Mouse (Mus musculus): ENCODE data around the gene E130218I03Rik.

DNA sequence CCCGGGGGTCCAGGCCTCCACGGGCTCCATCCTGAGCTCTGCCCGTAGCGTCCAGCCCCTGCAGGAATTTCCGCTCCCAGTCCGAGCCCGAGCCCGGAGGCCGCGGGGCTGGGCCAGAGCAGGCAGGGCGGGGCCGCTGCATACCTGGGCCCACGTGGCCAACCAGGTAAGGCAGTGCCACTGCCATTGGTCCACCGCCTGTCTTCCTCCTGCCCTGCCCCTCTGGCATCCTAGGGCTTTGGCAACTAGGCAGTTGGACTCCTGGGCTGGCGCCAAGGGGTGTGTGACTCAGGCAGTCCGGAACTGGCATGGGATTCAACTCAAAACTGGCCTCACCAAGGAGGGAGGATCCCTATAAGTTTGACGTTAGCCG, 5.2 kb upstream of the E130218I03Rik start, which contains the start of gene Cnksr1:
- TF ChIP-seq POLR2A (IDR thresholded peaks at IDR 0.05; ENCODE audit: low read depth, low read length): no peak
- no peak for TF ChIP-seq CTCF (conservative IDR thresholded peaks at IDR 0.05; ENCODE audit: insufficient read depth, insufficient read length, low read depth, low read length)

Data from kidney, adult 2 months (tissue).